Mouse (Mus musculus): ENCODE measurements around the gene Capn10. TPM values are rescaled to one million over a fixed set of nuclear protein-coding genes. Genes with fewer than 3 reads are reported as not detected.
A peak's percentile ranks its signal among the peaks of the same experiment; 100 is the strongest.

Gene Capn10
- total RNA-seq, 2 experiments from 2014 or later: 46.4 to 47.1 TPM

DNA sequence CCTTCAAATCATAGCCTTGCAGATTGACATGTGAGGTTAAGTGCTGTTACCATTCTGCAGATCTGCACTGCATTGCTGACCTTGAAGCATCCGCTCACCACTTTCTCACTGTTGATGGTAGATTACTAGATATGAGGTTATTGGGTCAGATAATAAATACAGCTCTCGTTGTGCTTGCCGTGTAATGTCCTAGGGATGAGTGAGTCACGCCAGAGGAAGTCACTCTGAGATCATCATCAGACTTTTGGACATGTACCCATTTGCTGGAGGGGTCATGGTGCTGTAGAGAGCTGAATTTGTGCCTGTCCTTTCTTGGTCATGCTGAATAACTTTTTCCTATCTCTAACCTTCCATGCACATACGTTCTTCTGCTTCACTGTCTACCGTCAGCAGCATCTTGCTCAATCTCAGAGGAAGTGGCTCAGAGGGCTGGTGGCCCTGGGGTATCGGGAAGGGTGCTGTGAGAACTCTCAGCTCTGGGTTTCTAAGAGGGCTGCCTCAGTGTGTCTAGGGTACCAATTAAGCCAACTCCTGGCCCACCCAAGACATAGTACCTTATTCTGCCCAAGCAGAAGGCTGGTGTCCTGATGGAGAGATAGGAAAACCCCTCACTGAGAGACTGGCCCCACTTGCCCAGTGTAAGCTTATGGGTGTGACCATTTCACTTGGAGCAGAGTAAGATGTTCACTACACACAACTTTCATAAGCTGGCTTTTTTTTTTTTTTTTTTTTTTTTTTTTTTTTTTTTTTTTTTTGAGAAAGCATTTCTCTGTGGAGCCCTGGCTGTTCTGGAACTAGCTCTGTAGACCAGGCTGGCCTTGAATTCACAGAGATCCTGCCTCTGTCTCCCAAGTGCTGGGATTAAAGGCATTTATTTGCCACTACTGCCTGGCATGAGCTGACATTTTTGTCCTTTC lies 38.0 kb downstream of the Capn10 start:
- H3K4me3 ChIP-seq: no peak overlapping the region
- no peak overlapping the region for H3K27ac ChIP-seq
- no peak for TF ChIP-seq CTCF (conservative IDR thresholded peaks at IDR 0.05)
- peak in 1 of 2 experiments; percentile 3 for DNase-seq (ENCODE audit: low spot score in 2 of 2)

DNA sequence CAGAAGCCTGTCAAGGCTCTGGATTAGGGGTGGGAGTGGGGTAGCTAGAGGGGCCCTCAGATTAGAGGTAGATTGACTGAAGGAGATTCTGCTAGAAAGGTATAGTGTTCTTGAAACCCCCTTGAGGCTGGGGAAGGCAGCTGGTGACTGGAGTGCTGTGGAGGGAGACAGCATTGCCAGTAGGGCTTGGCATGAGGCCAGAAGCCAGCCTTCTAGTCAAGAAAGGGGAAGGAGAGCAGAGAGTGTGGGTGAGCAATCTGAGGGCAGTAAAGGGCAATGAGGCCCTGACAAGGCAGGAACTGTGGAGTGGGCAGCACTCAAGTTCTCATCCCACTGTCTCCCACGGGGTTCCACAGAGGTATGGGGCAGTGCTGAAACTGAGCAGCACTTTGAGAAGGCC lies 38.7 kb downstream of the Capn10 start:
- TF ChIP-seq CTCF (conservative IDR thresholded peaks at IDR 0.05): no peak; the same call in 1 of the 2 replicates
- DNase-seq (ENCODE audit: low spot score in 2 of 2): peak in 1 of 2 experiments; percentile 12
- no peak overlapping the region for H3K4me3 ChIP-seq
- H3K27ac ChIP-seq: no peak overlapping the region

DNA sequence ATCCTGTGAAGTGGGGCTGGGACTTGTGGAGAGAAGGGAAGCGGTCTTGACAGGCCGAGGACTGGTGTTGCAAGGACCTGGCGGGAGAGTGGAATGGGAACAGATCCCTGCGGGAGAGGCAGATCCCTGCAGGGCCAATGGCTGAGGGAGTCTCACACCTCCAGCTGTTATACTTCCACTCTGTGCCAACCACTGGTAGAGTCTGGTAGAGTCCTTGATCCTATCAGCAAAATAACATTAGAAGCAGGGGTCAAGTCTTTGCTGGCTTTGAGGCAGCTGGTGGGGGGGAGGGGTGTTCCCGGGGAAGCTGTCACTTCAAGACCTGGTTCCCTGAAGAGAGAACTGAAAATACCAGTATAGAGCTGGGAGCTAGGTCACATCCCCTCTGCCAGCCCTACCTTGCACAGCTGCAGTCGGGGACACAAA lies 42.0 kb downstream of the Capn10 start:
- TF ChIP-seq CTCF (conservative IDR thresholded peaks at IDR 0.05): no peak

DNA sequence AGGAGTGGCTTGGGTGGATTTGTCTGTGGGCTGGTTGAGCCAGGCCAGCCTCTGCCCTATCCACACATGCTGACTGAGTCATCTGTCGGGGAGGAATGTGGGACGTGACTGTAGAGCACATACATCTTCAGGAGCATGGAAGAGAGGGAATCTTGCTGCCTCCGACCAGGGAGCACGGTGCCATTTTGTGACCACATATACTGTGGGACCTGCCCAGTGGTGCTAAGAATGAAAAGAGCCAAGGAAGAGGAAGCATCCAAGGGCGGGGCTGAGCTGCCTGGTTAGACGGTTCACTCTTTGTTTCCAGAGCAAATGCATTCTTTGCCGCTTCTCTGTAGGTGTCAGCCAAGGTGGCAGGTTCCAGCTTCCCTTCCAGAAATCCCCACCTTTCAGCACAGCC lies 44.5 kb downstream of the Capn10 start:
- H3K4me3 ChIP-seq: no peak overlapping the region
- no peak overlapping the region for H3K27ac ChIP-seq
- no peak for DNase-seq (ENCODE audit: low spot score in 2 of 2)
- TF ChIP-seq CTCF (conservative IDR thresholded peaks at IDR 0.05): no peak

More for the DNA sequence above, 42.0 kb downstream of the Capn10 start:
- DNase-seq (ENCODE audit: low spot score in 2 of 2): peak in 1 of 2 experiments; percentile 3
- H3K4me3 ChIP-seq: no peak overlapping the region
- H3K27ac ChIP-seq: no peak overlapping the region

DNA sequence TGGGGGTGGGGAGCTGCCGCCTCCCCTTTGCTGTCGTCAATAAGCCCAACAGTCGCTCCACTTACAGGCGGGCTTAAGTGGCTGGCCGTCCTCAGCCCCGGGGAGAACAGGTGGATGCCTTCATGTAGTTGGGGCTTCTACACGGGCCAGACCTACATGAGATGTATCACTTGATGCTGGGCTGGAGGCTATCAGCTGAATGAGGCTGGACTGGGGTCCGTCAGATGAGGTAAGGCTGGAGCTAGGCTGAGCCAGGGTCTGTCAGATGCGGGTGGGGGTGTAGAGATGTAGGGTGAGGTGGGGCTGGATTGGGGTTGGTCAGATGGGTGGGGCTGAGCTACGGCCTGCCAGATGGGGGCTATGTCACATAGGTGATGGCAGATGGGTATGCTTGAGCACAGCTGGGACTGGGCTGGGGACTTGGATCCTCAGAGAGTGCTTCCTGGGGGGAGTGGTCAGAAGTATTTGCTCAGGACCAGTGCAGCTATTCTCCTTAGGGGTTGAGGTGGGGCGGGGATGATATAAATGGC lies 45.0 kb downstream of the Capn10 start:
- DNase-seq (ENCODE audit: low spot score in 2 of 2): peak in 1 of 2 experiments; percentile 7
- Histone ChIP-seq H3K4me3 (no peak overlapping the region), H3K27ac (no peak overlapping the region)
- no peak for TF ChIP-seq CTCF (conservative IDR thresholded peaks at IDR 0.05)

DNA sequence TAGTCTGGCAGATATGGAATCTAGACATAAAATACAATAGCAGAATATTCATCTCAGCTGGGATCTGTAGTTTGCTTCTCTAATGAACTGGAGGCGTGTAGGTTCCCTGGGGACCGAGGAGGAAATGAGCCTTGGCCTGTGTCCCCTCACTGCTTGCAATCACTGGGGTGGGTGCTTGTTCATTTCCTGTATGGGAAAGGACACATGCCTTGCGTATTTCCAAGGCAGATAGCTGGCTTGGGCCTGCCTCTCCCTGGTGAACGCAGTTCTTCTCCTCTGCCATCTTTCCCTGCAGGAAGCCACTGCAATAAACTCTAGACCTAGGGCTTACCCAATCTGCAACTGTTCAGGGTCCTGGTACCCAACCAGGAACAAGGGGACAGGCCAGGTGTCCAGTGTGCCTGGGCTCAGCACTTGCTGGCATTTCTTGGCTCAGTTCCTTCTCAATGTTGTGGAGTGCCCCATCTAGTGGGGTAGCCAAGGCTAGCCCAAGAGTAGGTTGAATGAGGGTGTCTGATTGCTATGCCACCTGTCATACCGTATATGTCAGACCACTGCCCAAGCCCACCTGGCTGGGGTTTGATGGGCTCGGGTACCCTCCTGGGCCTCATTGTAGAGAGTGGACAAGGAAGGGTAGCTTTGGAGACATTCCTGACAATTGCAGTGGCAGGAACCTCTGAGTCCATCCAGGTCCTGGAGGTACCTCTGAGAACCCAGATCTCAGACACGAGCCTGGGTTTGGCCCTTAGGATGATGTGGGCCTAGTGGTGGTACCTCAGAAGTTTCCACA lies 47.1 kb downstream of the Capn10 start:
- TF ChIP-seq CTCF (conservative IDR thresholded peaks at IDR 0.05): no peak
- H3K4me3 ChIP-seq: no peak overlapping the region
- H3K27ac ChIP-seq: no peak overlapping the region
- DNase-seq (ENCODE audit: low spot score in 2 of 2): no peak

DNA sequence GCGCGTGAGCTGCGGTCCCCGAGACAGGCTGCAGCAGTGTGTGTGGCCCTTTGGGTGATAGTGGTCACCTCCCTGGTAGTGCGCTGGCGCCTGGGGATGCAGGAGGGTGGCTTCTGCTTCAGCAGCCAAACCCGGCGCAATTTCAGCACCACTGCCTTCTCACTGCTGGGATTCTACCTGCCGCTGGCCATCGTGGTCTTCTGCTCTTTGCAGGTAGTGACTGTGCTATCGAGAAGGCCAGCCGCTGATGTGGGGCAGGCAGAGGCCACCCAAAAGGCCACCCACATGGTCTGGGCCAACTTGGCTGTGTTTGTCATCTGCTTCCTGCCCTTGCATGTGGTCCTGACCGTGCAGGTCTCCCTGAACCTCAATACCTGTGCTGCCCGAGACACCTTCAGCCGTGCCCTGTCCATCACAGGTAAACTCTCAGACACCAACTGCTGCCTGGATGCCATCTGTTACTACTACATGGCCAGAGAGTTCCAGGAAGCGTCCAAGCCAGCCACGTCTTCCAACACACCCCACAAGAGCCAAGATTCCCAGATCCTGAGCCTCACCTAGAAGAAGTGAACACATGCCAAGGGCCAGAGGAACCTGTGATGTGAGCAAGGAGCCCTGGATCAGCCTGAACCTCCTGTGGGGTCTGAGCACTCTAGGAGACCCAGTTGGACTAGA lies 48.9 kb downstream of the Capn10 start:
- DNase-seq (ENCODE audit: low spot score in 2 of 2): no peak
- H3K4me3 ChIP-seq: no peak overlapping the region
- TF ChIP-seq CTCF (conservative IDR thresholded peaks at IDR 0.05): no peak
- no peak overlapping the region for H3K27ac ChIP-seq

DNA sequence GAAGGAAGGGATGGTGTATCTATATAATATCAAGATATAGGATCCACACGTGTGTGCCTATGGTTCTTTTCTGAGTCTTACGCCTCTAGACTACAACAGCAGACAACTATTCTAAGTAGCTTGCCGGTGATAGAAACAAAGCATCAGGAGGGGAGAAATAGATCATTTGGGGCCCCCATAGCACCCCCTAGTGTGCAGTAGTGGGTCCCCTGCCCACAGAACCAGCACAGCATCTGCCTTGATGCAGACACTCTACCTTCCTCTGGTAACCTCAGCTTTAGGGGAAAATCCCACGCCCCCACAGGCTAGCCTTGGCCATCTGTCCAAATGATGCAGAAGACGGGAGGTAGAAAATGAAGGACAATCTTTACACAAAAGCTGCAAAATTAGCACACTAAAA lies 50.8 kb downstream of the Capn10 start:
- TF ChIP-seq CTCF (conservative IDR thresholded peaks at IDR 0.05): peak; percentile 43; the same call in 1 of the 2 replicates
- peak in 1 of 2 experiments; percentile 2 for DNase-seq (ENCODE audit: low spot score in 2 of 2)
- Histone ChIP-seq H3K27ac (no peak overlapping the region), H3K4me3 (no peak overlapping the region)

DNA sequence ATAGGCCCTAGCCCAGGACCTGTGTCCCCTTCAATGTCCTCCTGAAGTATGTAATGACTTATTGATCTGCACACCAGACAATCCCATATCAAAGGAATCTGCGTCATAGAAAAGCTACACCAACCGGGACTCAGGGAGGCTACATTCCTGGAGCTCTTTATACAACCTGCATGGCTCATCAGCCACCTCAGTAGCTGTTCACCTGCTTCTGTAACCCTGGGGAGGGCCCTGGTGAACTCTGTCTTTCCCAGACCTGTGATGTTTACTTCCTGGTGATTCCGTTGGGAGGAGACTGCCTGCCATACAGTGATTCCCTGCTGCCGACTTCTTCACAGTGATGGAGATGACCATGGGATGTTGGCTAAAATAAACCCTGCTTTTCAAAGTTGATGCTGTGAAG lies 54.7 kb downstream of the Capn10 start:
- no peak overlapping the region for H3K27ac ChIP-seq
- no peak for DNase-seq (ENCODE audit: low spot score in 2 of 2)
- no peak overlapping the region for H3K4me3 ChIP-seq
- no peak for TF ChIP-seq CTCF (conservative IDR thresholded peaks at IDR 0.05)

DNA sequence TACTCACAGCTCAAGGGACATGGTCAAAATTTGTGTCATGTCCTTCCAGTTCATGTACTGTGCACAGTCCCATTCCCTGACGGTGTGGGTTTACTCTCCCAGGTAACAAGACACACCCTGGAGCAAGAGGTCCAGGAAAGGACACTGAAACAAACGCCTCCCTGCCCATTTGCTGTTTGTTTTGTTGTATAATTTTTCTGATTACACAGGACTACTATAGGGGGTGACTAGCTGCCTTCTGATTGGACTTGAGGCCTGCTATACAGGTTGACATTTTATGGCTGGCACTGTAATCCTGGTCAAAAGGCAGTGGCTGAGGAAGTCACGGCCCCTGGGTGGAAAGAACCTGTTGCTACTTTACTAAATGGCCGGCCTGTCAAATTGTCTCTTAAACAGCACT lies 55.7 kb downstream of the Capn10 start:
- Histone ChIP-seq H3K4me3 (no peak overlapping the region), H3K27ac (no peak overlapping the region)
- peak in 1 of 2 experiments; percentile 4 for DNase-seq (ENCODE audit: low spot score in 2 of 2)
- TF ChIP-seq CTCF (conservative IDR thresholded peaks at IDR 0.05): no peak

DNA sequence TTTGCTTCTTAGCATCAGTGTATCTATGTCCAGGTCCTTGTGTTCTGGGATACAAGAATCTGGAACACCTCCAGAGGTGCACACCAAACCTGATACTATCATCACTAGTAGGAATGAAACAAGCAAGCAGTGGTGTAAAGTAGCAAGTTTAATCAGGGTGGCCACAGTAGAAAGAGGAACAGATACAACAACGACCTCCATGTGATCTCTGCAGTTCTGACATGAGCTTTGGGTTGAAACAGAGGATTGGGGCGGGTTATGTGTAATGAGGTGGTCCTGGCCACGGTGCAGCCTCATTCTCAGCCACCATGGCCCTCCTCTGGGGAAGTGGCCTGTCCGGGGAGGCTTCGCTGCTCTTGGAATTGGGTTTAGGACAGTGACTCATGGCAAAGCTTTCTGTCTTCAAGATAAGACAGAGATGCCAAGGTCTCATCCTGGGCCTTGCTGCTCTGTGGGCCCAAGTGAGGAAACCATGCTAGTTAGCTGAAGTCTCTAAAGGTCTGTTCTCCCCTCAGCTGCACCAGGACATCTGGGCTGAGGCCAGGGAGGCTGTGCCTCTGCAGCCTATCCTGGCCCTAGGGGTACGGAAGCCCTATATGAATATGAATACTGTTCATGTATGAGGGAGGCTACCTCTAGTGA lies 58.2 kb downstream of the Capn10 start:
- no peak overlapping the region for H3K27ac ChIP-seq
- H3K4me3 ChIP-seq: no peak overlapping the region
- DNase-seq (ENCODE audit: low spot score in 2 of 2): no peak
- TF ChIP-seq CTCF (conservative IDR thresholded peaks at IDR 0.05): no peak

DNA sequence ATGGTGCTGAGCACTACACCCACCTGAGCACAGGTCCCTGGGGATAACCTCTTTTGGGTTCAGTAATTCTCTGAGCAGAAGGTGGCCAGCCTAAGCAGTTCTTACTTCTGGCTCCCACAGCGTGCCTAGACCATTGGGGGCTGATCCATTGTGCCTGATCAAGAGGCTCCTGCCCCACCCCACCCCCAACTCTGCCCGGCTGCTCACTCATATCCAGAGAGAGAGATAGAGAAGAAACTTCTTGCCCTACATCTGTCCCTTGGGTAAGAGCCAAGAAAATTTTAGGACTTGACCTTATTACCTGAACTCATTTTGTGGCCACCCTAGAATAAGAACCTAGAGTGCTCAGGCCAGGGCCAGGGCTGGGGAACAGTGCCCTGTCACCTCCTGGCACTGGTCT lies 58.7 kb downstream of the Capn10 start:
- no peak overlapping the region for H3K4me3 ChIP-seq
- DNase-seq (ENCODE audit: low spot score in 2 of 2): no peak
- no peak for TF ChIP-seq CTCF (conservative IDR thresholded peaks at IDR 0.05)
- H3K27ac ChIP-seq: no peak overlapping the region

Other genes starting within 250 kb of the Capn10 start
- 100 to 1,000 TPM; 146 to 154 TPM for gene Gpc1, start 102.7 kb upstream of the Capn10 start, total RNA-seq (2021)
- gene Ankmy1, start 31.5 kb upstream of the Capn10 start, total RNA-seq (2021): under 1 TPM; 0.17 to 0.26 TPM
- gene Dusp28, start 27.4 kb upstream of the Capn10 start, total RNA-seq (2021): 10 to 100 TPM; 14.6 to 15.7 TPM
- 10 to 100 TPM; 36.1 to 40.2 TPM for gene Rnpepl1, start 23.6 kb upstream of the Capn10 start, total RNA-seq (2021)
- gene Gpr35, start 16.5 kb downstream of the Capn10 start, total RNA-seq (2021): under 1 TPM; 0.12 to 0.33 TPM
- not detected for gene Aqp12, start 72.0 kb downstream of the Capn10 start, total RNA-seq (2021)
- gene Kif1a, start 167.6 kb downstream of the Capn10 start, total RNA-seq (2021): 100 to 1,000 TPM; 609 to 644 TPM
- not detected for gene Agxt, start 200.9 kb downstream of the Capn10 start, total RNA-seq (2021)
- gene 2310007B03Rik, start 226.6 kb downstream of the Capn10 start, total RNA-seq (2021): not detected
- under 1 TPM; 0.22 to 0.36 TPM for gene Crocc2, start 234.3 kb downstream of the Capn10 start, total RNA-seq (2021)